Mouse (Mus musculus) hindlimb bud, embryonic 11.5 days (tissue): ENCODE results near the gene Gstm3.
"Not testable (repeated sequence)": the region's sequence is repeated elsewhere in the genome, so short reads cannot be mapped to it uniquely, and the experiment has no call there.

Experiments
- DNase-seq: peaks from one replicate; pipeline ENCODE4 v3.0.0-alpha.2; 2012; ENCODE audit warnings: low read depth, low spot score; ENCODE audit errors: extremely low spot score

The Gstm3 gene

DNA sequence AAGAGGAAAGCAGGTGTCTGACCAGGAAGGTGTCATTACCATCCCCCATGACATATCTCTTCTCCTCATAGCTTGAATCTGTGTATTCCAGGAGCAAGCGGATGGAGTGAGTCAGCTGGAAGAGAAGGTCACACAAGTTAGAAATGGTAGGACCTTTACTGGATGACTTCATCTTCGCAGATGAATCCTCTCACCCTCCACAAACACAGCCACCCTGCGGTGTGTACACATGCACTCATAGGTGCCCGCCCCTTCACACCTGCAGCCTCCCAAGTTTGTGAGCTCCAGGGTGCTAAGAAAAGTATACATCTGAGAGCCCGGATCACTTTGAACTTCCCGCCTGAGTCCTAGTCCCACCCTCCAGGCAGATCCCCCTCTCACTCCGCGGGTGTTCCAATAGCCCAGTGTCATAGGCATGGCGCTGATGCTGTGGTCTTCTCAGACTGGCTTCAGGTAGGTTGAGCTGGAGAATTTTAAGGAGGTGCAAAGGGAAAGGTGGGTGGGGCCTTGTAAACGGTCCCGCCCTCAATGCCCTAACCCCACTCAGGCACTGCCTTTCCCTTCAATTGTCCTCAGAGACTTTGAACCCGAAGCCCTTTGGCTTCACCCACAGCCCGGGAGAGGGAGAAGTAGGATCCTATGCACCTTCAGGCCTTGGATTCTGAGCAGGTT lies at the start of gene Gstm3:
Gene Gstm3 (minus strand): TSS at position 560 of the 672 bp plus-strand sequence.
- no peak for DNase-seq

DNA sequence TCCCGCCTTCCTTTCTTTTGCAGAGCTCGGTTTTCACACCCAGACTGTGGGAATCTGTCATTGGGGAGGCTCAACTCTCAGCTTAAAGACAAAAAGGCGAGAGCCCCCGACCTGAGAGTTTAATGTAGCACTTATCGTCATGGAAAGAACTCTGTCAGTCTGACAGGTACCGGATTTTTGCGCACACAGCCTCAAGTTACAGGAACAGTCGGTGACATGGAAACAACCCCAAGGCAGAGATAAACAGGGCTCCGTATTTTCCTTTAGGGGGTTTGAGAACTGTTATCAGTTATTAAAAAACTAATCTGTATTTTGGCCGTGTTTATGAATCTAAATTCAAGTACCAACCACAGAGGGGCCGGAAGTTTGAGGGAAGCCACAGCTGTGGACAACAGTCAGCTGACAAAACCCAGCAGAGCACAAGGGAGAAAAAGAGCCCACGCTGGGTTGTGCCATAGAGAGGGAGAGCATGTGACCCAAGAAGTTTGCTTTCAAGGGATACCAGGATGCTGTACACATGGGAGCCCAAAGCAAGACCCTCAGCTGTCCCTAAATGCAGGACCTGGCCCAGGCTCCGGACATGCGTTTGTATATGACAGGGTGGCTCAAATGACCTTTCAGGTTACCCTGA lies 49.2 kb upstream of the Gstm3 start:
- DNase-seq: no peak

DNA sequence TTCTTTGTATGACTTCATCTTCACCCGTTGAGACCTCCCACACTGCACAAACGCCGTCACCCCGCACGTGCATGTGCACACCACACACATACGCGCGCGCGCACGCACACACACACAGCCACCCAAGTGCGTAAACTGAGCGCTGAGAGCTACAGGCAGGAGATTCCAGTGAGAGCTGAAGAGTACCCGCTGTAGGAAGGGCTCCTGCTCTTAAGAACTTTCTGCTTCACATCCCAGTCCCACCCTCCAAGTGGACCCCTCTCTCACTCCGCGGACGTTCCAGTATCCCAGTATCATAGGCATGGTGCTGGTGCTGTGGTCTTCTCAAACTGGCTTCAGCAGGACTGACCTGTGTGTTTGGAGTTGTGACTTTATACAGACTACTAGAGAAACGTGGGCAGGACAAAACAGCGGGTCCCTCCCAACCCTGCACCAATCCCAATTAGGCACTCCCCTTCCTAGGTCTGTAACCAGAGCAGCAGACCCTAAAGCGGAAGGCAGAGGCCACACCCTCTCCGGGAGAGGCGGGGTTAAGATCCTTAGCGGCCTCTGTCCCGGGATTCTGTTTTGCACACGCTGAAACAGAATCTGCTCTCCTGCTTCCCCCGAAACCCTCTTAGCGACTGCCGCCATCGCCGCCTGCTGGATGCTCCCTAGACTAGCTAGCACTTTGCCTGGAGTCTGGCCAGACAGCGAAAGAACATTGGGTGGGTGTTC lies 48.5 kb upstream of the Gstm3 start, which contains the start of gene Gstm1:
Gene Gstm1 (minus strand): TSS at position 501 of the 717 bp plus-strand sequence.
- DNase-seq: peak; percentile 94

DNA sequence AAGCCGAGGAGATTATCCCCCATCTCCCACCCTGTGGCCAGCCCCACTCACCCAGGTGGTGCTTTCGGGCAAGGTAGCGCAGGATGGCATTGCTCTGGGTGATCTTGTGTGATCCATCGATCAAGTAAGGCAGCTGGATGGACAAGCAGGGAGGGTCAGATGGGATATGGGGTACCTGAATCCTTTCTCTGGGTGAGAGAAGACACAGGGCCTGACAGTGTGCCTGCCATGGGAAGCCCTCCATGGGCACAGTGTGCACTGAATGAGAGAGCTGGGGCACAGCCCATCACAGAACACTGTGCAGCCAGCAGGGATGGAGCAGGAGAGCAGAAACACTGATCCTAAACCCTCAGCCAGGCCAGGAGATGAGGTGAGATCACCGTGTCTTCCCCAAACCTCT lies 47.4 kb upstream of the Gstm3 start:
- not testable (repeated sequence) for DNase-seq

DNA sequence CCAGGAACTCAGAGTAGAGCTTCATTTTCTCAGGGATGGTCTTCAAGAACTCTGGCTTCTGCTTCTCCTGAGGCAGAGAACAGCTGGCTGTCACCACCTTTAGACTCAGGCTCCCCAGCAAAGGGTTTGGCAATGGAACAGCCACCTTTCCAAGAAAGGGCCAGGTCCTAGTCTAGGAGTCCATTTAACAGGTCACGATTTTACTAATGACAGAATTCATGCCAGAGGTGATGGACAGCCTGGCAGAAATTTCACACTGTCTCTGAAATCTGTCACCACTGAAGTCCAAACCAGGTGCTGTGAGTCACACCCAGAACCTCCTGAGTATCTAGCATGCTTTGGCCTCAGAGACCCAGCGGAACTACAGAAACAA lies 45.9 kb upstream of the Gstm3 start:
- DNase-seq: no peak

DNA sequence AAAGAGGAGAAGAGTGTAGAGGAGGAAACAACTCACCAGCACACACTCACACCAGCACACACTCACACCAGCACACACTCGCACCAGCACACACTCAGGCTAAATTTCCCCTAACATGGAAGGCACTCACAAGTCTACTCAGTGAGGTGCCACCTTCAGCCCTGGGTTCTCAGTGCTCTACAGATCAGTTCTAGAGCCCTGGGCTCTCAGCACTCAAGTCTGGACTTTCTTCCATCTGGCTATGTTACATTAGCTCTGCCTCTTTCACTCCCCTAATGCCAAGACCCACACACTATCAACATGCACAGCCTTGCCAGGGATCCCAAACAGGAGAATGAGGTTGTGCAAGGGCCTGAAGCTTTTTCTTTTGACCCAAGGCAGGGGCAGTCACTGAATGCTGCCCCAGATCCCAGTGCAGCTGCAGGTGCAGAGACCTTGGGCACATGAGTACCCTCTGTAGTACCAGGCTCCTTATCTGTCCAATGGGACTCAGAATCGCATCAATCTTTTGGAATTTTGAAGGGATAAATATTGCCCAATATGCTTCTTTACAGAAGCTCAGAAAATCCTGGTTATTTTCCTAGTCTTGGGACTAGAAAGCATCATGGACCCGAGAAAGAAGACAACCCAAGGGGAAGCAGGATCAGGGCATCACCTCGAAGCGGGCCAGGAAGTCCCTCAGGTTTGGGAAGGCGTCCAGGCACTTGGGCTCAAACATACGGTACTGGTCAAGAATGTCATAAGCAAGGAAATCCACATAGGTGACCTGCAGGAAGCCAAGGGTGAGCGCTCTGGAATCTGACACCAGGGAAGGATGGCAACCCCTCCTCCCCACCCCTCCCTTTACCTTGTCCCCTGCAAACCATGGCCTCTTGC lies 45.3 kb upstream of the Gstm3 start:
- DNase-seq: no peak

DNA sequence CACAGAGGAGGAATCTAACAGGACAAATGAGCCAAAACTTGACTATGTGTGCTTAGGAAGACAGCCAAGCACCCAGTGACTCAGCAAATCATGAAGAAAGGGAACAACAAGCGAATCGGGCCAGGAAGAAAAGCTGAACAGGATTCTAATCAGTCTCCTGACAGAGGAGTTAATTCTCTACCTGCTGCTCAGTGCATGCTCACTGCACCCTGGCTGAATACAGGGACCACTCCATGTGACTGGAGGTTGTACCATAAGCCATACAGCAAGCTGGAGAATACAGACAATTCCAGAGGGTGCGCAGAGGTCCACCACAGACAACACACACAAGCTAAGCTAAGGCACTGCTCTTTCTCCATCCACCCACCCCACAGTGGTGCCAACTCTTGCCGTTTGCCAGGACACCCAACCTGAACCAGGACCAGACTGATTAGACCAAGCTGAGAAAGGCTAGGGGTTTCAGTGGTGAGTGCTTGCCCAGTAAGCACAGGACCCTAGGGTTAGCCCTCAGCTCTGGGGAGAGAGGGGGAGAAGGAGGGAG lies 44.3 kb upstream of the Gstm3 start:
- DNase-seq: no peak

DNA sequence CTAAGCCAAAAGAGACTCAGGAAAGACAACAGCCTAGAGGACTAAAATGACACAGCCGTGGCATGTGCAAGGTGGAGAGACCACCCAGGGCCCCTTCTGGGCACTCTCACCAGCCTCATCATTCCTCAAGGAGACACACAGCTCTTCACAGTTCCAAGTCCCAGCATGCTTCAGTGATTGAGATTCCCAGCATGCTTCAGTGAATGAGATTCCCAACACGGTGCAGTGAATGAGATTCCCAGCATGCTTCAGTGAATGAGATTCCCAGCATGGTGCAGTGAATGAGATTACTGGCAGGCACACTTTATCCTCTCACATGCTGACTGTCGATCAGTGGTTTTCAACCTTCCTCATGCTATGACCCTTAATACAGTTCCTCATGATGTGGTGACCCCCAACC lies 42.5 kb upstream of the Gstm3 start:
- no peak for DNase-seq

DNA sequence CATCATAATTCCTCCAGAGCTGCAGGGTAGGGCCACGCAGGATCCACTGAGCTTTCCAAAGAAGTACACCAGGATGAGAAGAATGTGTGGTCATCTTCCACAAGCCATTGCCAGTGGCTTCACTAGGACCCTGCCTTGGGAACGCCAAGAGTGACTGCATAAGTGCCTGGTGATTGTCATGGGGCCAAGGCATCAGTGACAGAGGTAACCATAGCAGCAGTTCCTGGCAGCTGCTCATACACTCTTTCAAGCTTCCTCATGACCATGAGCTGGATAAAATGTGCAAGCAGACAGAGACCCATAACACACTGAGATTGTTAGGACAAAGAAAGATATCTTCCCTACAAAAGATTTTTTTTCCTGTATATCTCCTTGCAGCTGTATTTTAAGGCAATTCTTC lies 41.2 kb upstream of the Gstm3 start:
- DNase-seq: no peak

DNA sequence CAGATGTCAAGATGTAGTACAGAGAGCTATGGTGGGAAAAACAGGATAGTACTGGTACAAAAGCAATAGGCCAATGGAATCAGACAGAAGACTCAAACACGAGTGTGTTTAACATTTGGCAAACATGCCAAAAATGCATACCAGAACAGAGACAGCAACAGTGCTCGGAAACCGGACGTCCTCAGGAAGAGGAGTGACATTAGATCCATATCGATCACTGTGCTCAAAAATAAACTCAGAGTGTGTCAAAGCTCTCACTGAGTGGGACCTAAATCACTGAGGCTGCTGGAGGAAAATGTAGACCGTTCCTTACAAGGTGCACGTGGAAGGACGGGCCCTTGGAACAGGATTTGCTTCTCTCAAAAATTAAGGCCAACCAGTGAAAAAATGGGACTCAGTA lies 32.9 kb upstream of the Gstm3 start:
- DNase-seq: no peak

DNA sequence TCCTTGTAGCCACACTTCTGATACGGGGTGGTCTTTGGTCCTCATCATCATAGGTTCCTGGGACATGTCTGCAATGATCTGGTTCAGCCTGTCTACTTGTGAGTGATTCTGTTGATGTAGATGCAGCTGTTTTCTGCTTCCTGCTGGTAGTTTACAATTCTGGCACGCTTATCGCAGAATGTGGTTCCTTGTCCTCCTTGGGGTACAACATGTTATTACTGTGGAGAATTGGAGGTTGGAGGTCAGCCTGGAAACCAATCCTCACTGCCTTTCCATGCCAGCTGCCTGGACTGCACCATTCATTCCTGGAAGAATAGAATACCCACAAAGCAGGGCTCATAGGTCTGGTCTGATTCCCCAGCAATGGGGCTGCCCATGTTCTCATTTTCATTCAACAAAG lies 30.4 kb upstream of the Gstm3 start:
- DNase-seq: no peak

DNA sequence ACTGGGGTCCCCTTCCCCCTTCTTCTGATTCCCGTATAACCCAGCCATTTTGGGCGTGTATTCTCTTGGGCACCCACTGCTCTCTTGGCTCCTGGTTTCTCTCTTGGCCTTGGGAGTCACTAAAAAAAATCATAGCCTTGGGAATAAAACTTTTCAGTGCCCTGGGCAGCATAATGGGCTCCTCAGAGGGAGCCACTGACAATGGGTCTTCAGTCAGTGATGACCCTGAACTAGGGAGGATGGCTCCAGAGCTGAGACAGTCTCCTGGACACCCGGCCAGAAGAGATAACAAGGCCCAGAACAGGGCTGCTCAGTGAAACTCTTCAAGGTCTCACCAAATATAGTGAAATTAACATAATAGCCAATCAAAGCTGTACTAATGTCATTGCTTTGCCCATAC lies 29.5 kb upstream of the Gstm3 start:
- DNase-seq: no peak

DNA sequence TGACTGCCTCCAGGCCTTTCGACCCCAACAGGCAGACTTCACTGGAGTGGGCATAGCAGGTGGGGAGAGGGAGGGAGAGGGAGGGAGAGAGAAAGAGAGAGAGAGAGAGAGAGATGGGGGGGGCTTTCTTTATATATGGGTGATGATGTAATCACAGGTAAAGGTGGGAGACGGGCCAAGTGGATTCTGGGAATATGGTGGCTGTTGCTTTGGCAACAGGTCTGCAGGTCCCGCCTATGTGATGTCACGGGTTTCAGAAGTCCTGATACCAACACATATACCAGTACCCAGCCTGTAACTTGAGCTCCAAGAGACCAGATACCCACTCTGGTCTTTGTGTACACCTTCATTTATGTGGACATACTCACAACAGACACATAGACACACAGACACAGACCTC lies 27.5 kb upstream of the Gstm3 start:
- DNase-seq: no peak

DNA sequence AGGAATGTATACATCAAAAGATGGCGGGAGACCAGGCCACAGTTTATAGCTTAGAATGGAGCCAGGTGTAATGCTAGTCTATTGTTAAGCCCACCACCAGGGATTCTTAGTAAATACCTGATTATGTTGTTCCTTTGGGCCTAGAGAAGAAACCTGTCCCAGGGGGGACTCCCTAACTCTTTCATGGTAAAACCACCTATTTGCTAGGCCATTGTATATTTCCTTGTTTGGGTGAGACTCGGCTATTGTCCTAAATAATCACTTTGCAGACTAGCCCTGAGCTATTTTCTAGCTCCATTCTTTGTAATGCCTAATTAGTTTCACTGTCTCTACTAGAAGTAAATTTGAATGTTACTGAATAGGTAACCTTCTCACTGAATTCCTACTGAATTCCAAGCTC lies 26.9 kb upstream of the Gstm3 start:
- DNase-seq: not testable (repeated sequence)

DNA sequence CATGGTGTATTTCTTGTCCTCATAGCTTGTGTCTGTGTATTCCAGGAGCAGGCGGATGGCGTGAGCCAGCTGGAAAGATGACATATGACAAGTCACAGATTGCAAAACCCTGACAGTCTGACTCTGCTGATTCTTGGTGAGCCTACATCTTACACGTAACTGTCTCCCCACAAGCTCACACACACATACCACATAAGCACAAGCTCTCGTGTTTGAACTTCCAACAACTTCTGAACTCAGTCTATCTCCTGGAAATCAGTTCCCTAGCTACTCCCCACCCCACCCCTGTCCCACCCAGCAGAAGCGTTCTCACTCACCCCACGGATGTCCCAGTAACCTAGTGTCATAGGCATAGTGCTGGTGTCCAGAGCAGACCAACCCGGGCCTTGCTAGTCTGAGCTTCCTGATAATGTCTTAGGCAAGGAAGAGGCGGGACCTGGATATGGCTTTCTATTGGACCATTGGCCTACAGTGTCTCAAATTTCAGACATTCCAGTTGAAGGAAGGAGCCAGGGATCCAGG lies 17.0 kb upstream of the Gstm3 start, which contains the start of gene Gstm2:
Gene Gstm2 (minus strand): TSS at position 413 of the 522 bp plus-strand sequence.
- DNase-seq: peak; percentile 31

DNA sequence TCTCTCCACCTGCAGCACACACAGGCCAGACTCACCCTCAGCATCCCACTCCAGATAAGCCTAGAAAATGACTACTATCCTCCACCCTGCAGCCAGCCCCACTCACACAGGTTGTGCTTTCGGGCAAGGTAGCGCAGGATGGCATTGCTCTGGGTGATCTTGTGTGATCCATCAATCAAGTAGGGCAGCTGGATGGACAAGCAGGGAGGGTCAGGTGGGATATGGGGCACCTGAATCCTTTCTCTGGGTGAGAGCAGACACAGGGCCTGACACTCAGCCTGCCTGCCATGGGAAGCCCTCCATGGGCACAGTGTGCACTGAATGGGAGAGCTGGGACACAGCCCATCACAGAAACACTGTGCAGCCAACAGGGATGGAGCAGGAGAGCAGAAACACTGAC lies 16.1 kb upstream of the Gstm3 start:
- DNase-seq: not testable (repeated sequence)

DNA sequence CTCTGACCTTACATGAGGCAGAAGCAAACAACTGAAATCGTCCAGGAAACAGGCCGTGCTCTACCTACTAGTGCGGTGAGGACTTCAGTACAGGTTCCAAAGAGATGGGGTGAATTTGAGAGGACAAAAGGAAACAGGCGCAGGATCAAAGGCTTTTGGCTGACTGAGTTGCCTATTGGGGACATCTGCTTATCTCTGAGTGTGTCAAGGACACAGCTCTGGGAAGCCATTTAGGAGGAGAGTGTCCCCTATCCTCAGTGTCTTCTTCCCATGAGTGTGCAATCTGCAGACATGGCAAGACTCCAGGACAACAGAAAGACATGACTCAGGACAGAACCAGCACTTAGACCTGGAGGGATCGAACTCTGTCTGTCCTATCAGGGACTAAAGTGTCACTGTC lies 15.4 kb upstream of the Gstm3 start:
- no peak for DNase-seq

DNA sequence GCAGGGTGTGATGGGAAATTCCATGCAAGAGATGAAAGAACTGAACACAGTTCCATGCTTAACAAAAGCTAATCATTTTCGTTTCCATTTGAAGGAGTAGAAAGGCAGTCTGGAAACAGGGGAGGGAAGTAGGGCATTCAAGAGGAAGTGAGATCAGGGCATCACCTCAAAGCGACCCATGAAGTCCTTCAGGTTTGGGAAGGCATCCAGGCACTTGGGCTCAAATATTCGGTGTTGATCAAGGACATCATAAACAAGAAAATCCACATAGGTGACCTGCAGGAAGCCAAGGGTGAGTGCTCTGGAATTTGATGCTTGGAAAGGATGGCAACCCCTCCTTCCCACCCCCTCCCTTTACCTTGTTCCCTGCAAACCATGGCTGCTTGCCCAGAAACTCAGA lies 14.7 kb upstream of the Gstm3 start:
- DNase-seq: no peak

DNA sequence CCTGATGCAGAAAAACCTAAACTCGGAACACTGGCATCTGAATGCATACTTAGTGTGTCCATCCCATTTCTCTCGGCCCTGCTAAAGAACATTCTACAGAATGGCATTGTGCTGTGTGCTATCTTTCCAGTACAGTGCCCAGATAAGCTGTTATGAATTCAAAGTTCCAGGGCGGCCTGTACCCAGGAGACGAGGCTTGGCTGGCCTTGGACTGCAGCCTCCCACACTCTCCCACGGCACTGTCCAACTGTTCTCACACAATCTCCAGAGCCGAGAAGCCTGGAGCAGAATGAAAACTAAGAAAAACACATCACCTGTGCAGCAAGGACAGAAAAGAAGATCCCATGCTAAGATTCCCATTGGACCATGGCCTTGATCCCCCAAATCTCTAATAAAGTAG lies 13.6 kb upstream of the Gstm3 start:
- DNase-seq: no peak

DNA sequence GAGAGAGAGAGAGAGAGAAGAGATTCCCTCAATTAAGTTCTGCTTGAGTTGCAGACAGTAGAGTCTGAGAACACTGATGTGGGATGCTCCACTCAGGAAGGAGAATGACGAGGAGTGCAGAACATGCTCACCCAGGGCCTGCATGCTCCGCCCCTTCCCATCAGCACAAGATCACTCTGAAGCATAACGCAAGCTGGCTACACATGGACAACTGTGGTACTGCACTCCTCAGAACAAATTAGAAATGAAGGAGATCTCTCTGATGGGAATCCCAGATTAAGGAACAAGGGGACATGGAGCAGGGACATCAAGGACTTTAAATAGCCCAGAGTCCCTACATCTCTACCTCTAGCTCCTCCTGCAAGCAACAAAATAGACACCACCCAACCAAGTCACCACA lies 12.2 kb upstream of the Gstm3 start:
- no peak for DNase-seq

DNA sequence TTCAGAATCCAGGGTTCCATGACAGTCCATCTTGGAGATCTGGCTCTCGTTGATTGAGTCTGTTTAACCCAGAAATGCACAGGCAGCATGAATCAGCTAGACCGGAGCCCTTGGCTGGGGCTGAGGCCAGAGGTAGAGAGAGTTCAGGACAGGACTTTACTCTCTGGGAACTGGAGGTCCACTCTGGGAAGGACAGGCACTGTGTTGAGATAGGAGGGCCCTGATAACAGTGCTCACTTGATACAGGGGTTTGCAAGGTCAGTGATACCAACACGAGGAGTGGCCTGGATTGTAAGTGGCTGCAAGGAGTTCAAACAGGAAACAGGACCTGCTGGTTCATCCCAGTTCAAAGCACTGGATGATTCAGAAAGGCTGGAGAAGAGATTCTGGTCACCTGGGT lies 8.6 kb upstream of the Gstm3 start:
- no peak for DNase-seq
